Mouse (Mus musculus): ENCODE data around the gene Fam49a. TPM values are rescaled to one million over a fixed set of nuclear protein-coding genes. Genes with fewer than 3 reads are reported as not detected.
A peak's percentile ranks its signal among the peaks of the same experiment; 100 is the strongest.

The Fam49a gene
- polyA plus RNA-seq, 1 experiment from 2014 or later, result 16.8 TPM

GRCm38 (mm10) chr12:12278464-12278872 is 16.5 kb downstream of the Fam49a start:
- Histone ChIP-seq H3K27ac (ENCODE audit: low read length) (no peak overlapping the region), H3K4me1 (replicated peaks; ENCODE audit: control insufficient read depth, insufficient read depth, low read length) (0 out of 2 replicates have a peak, but pooled peaks cover 2% of the 10 kb centered on the region)

GRCm38 (mm10) chr12:12283702-12284288 is 21.9 kb downstream of the Fam49a start:
- peak; percentile 43; the same call in 1 of the 2 replicates for ATAC-seq (ENCODE audit: low read depth)
- 69% methylated on average over 10 of the region's 10 CpGs for WGBS
- no peaks in the 10 kb centered on the region for H3K9me3 ChIP-seq (ENCODE audit: control insufficient read depth, low read length)
- H3K4me2 ChIP-seq (ENCODE audit: low read depth, low read length), result no peak overlapping the region
- H3K27me3 ChIP-seq (ENCODE audit: control insufficient read depth, insufficient read depth, low read depth, low read length), result no peaks in the 10 kb centered on the region
- H3K4me3 ChIP-seq (ENCODE audit: low read length), result no peak overlapping the region
- no peaks in the 10 kb centered on the region for H3K36me3 ChIP-seq (ENCODE audit: control insufficient read depth, insufficient read depth, low read length)
- H3K9ac ChIP-seq (ENCODE audit: low read length), result no peak overlapping the region
- no peak overlapping the region for H3K27ac ChIP-seq (ENCODE audit: low read length)
- H3K4me1 ChIP-seq (replicated peaks; ENCODE audit: control insufficient read depth, insufficient read depth, low read length), result peaks cover 14% of the 10 kb centered on the region

More at GRCm38 (mm10) chr12:12278464-12278872, 16.5 kb downstream of the Fam49a start:
- H3K9me3 ChIP-seq (ENCODE audit: control insufficient read depth, low read length), result no peaks in the 10 kb centered on the region
- no peak overlapping the region for H3K9ac ChIP-seq (ENCODE audit: low read length)
- ATAC-seq (ENCODE audit: low read depth), result peak; percentile 74
- WGBS, result 52% methylated on average over 7 of the region's 7 CpGs
- H3K27me3 ChIP-seq (ENCODE audit: control insufficient read depth, insufficient read depth, low read depth, low read length), result no peaks in the 10 kb centered on the region
- no peak overlapping the region for H3K4me3 ChIP-seq (ENCODE audit: low read length)
- H3K4me2 ChIP-seq (ENCODE audit: low read depth, low read length), result no peak overlapping the region
- no peaks in the 10 kb centered on the region for H3K36me3 ChIP-seq (ENCODE audit: control insufficient read depth, insufficient read depth, low read length)

- no peak overlapping the region for H3K9ac ChIP-seq (ENCODE audit: low read length)
- no peaks in the 10 kb centered on the region for H3K27me3 ChIP-seq (ENCODE audit: control insufficient read depth, insufficient read depth, low read depth, low read length)
- WGBS, result 55% methylated on average over 6 of the region's 6 CpGs
- no peak overlapping the region for H3K27ac ChIP-seq (ENCODE audit: low read length)
- H3K9me3 ChIP-seq (ENCODE audit: control insufficient read depth, low read length), result no peaks in the 10 kb centered on the region
- H3K4me3 ChIP-seq (ENCODE audit: low read length), result no peak overlapping the region
- peak; percentile 37; the same call in 1 of the 2 replicates for ATAC-seq (ENCODE audit: low read depth)
- H3K4me1 ChIP-seq (replicated peaks; ENCODE audit: control insufficient read depth, insufficient read depth, low read length), result peaks cover 14% of the 10 kb centered on the region
- no peaks in the 10 kb centered on the region for H3K36me3 ChIP-seq (ENCODE audit: control insufficient read depth, insufficient read depth, low read length)
- no peak overlapping the region for H3K4me2 ChIP-seq (ENCODE audit: low read depth, low read length)
Measured at GRCm38 (mm10) chr12:12284521-12284920, 22.6 kb downstream of the Fam49a start.

GRCm38 (mm10) chr12:12287131-12287786 is 25.3 kb downstream of the Fam49a start:
- Histone ChIP-seq H3K9me3 (ENCODE audit: control insufficient read depth, low read length) (no peaks in the 10 kb centered on the region), H3K27ac (ENCODE audit: low read length) (peak overlapping the region; percentile 29), H3K36me3 (ENCODE audit: control insufficient read depth, insufficient read depth, low read length) (no peaks in the 10 kb centered on the region), H3K4me3 (ENCODE audit: low read length) (peak overlapping the region; percentile 25), H3K4me2 (ENCODE audit: low read depth, low read length) (peak overlapping the region; percentile 45), H3K4me1 (replicated peaks; ENCODE audit: control insufficient read depth, insufficient read depth, low read length) (peaks cover 19% of the 10 kb centered on the region), H3K9ac (ENCODE audit: low read length) (peak overlapping the region; percentile 50), H3K27me3 (ENCODE audit: control insufficient read depth, insufficient read depth, low read depth, low read length) (no peaks in the 10 kb centered on the region)
- peak; percentile 46 for ATAC-seq (ENCODE audit: low read depth)
- 36% methylated on average over 9 of the region's 9 CpGs for WGBS

- H3K27me3 ChIP-seq (ENCODE audit: control insufficient read depth, insufficient read depth, low read depth, low read length), result no peaks in the 10 kb centered on the region
- peaks cover 19% of the 10 kb centered on the region for H3K4me1 ChIP-seq (replicated peaks; ENCODE audit: control insufficient read depth, insufficient read depth, low read length)
- no peaks in the 10 kb centered on the region for H3K9me3 ChIP-seq (ENCODE audit: control insufficient read depth, low read length)
- no peaks in the 10 kb centered on the region for H3K36me3 ChIP-seq (ENCODE audit: control insufficient read depth, insufficient read depth, low read length)
- H3K27ac ChIP-seq (ENCODE audit: low read length), result peak overlapping the region; percentile 29; the same call in 1 of the 2 replicates
- ATAC-seq (ENCODE audit: low read depth), result no peak
- peak overlapping the region; percentile 25 for H3K4me3 ChIP-seq (ENCODE audit: low read length)
- WGBS, result 44% methylated on average over 6 of the region's 6 CpGs
- H3K4me2 ChIP-seq (ENCODE audit: low read depth, low read length), result peak overlapping the region; percentile 45; the same call in 1 of the 2 replicates
- no peak overlapping the region for H3K9ac ChIP-seq (ENCODE audit: low read length)
Measured at GRCm38 (mm10) chr12:12287787-12288132, 25.8 kb downstream of the Fam49a start.

GRCm38 (mm10) chr12:12288586-12288985 is 26.6 kb downstream of the Fam49a start:
- Histone ChIP-seq H3K27me3 (ENCODE audit: control insufficient read depth, insufficient read depth, low read depth, low read length) (no peaks in the 10 kb centered on the region), H3K27ac (ENCODE audit: low read length) (no peak overlapping the region), H3K4me2 (ENCODE audit: low read depth, low read length) (no peak overlapping the region), H3K9me3 (ENCODE audit: control insufficient read depth, low read length) (no peaks in the 10 kb centered on the region), H3K9ac (ENCODE audit: low read length) (no peak overlapping the region), H3K4me1 (replicated peaks; ENCODE audit: control insufficient read depth, insufficient read depth, low read length) (peaks cover 19% of the 10 kb centered on the region), H3K4me3 (ENCODE audit: low read length) (no peak overlapping the region), H3K36me3 (ENCODE audit: control insufficient read depth, insufficient read depth, low read length) (no peaks in the 10 kb centered on the region)
- 98% methylated on average over 1 of the region's 1 CpGs for WGBS
- no peak for ATAC-seq (ENCODE audit: low read depth)

GRCm38 (mm10) chr12:12289636-12290035 is 27.7 kb downstream of the Fam49a start:
- Histone ChIP-seq H3K27me3 (ENCODE audit: control insufficient read depth, insufficient read depth, low read depth, low read length) (no peaks in the 10 kb centered on the region), H3K4me2 (ENCODE audit: low read depth, low read length) (no peak overlapping the region), H3K9ac (ENCODE audit: low read length) (no peak overlapping the region), H3K4me1 (replicated peaks; ENCODE audit: control insufficient read depth, insufficient read depth, low read length) (peaks cover 15% of the 10 kb centered on the region), H3K36me3 (ENCODE audit: control insufficient read depth, insufficient read depth, low read length) (no peaks in the 10 kb centered on the region), H3K4me3 (ENCODE audit: low read length) (no peak overlapping the region), H3K27ac (ENCODE audit: low read length) (no peak overlapping the region), H3K9me3 (ENCODE audit: control insufficient read depth, low read length) (no peaks in the 10 kb centered on the region)
- 75% methylated on average over 3 of the region's 3 CpGs for WGBS
- no peak for ATAC-seq (ENCODE audit: low read depth)

GRCm38 (mm10) chr12:12292043-12292618 is 30.2 kb downstream of the Fam49a start:
- no peak overlapping the region for H3K4me3 ChIP-seq (ENCODE audit: low read length)
- no peak overlapping the region for H3K27ac ChIP-seq (ENCODE audit: low read length)
- no peaks in the 10 kb centered on the region for H3K36me3 ChIP-seq (ENCODE audit: control insufficient read depth, insufficient read depth, low read length)
- no peak overlapping the region for H3K4me2 ChIP-seq (ENCODE audit: low read depth, low read length)
- no peaks in the 10 kb centered on the region for H3K27me3 ChIP-seq (ENCODE audit: control insufficient read depth, insufficient read depth, low read depth, low read length)
- no peaks in the 10 kb centered on the region for H3K9me3 ChIP-seq (ENCODE audit: control insufficient read depth, low read length)
- WGBS, result 48% methylated on average over 5 of the region's 5 CpGs
- H3K9ac ChIP-seq (ENCODE audit: low read length), result no peak overlapping the region
- H3K4me1 ChIP-seq (replicated peaks; ENCODE audit: control insufficient read depth, insufficient read depth, low read length), result peaks cover 11% of the 10 kb centered on the region
- no peak for ATAC-seq (ENCODE audit: low read depth)

GRCm38 (mm10) chr12:12294380-12295171 is 32.6 kb downstream of the Fam49a start:
- H3K27me3 ChIP-seq (ENCODE audit: control insufficient read depth, insufficient read depth, low read depth, low read length), result no peaks in the 10 kb centered on the region
- H3K4me3 ChIP-seq (ENCODE audit: low read length), result no peak overlapping the region
- H3K36me3 ChIP-seq (ENCODE audit: control insufficient read depth, insufficient read depth, low read length), result no peaks in the 10 kb centered on the region
- H3K9me3 ChIP-seq (ENCODE audit: control insufficient read depth, low read length), result no peaks in the 10 kb centered on the region
- ATAC-seq (ENCODE audit: low read depth), result no peak
- no peak overlapping the region for H3K9ac ChIP-seq (ENCODE audit: low read length)
- H3K27ac ChIP-seq (ENCODE audit: low read length), result no peak overlapping the region
- WGBS, result 90% methylated on average over 5 of the region's 5 CpGs
- no peak overlapping the region for H3K4me2 ChIP-seq (ENCODE audit: low read depth, low read length)
- H3K4me1 ChIP-seq (replicated peaks; ENCODE audit: control insufficient read depth, insufficient read depth, low read length), result peaks cover 7% of the 10 kb centered on the region

Data from lung, embryonic 16.5 days (tissue).